ENCODE assay signal across 10 mouse cellular contexts in genomic region chr7:89903442-89904343, GRCm38 (mm10). TPM values are rescaled to one million over a fixed set of nuclear protein-coding genes. Genes with fewer than 3 reads are reported as not detected.
DNase-seq lines count a peak whose midpoint lies in the region; ATAC-seq and TF ChIP-seq lines count a peak whose summit lies in the region.
"Had no signal": no experiment of that assay in that cellular context is flagged by ENCODE, and none has a peak within 500 bp of the region (broad histone marks: within the 10 kb centered on the region; RNA-seq: fewer than 3 reads in every experiment).

Gene Ccdc81, minus strand, starts transcription at chr7:89903629.

- H3K4me3 ChIP-seq in ES-E14 (ENCODE audit: insufficient read depth in 1 of 2, low read depth in 1 of 2, low read length in 2 of 2, poor library complexity in 1 of 2, severe bottlenecking in 1 of 2): no peak within 1 kb of the TSS
- H3K4me3 ChIP-seq in forebrain, embryonic 15.5 days: no peak within 1 kb of the TSS
- peak within 1 kb of the TSS; percentile 39 for H3K4me3 ChIP-seq in midbrain, embryonic 10.5 days
- no peak within 1 kb of the TSS; the same call in 1 of the 2 replicates for H3K4me3 ChIP-seq in layer of hippocampus, adult 2 months

- no peak for TF ChIP-seq CTCF in layer of hippocampus, adult 2 months (conservative IDR thresholded peaks at IDR 0.05)

- in situ Hi-C loops in ES-E14 (cut with MboI; ENCODE audit: low sequenced_read_pairs in 2 of 2, unreplicated experiment in 2 of 2): no loop called here

- peak; percentile 82 for ATAC-seq in forebrain, embryonic 15.5 days (replicated peaks)

- peak within 1 kb of the TSS; percentile 28 for H3K4me2 ChIP-seq in forebrain, embryonic 15.5 days (replicated peaks)

- peaks cover 6% of the 10 kb centered on the region in 2 experiments; a peak in 2 of 4 replicates for H3K4me1 ChIP-seq in ES-E14 (ENCODE audit: control insufficient read depth in 2 of 2, insufficient read depth in 2 of 2, low read length in 2 of 2, poor library complexity in 1 of 2)
- no peaks in the 10 kb centered on the region for H3K4me1 ChIP-seq in forebrain, embryonic 15.5 days
- H3K4me1 ChIP-seq in midbrain, embryonic 10.5 days: peaks cover 13% of the 10 kb centered on the region

- H3K27me3 ChIP-seq in forebrain, embryonic 15.5 days: no peaks in the 10 kb centered on the region
- H3K27me3 ChIP-seq in midbrain, embryonic 10.5 days (ENCODE audit: low read depth, poor library complexity, severe bottlenecking): no peaks in the 10 kb centered on the region

- H3K9ac ChIP-seq in ES-E14 (ENCODE audit: insufficient read depth, low read depth, low read length, poor library complexity, severe bottlenecking): no peak within 1 kb of the TSS
- no peak within 1 kb of the TSS for H3K9ac ChIP-seq in forebrain, embryonic 15.5 days (replicated peaks)

- H3K36me3 ChIP-seq in ES-E14 (ENCODE audit: control insufficient read depth, insufficient read depth, low read length, poor library complexity, severe bottlenecking): no peaks in the 10 kb centered on the region
- H3K36me3 ChIP-seq in forebrain, embryonic 15.5 days: no peaks in the 10 kb centered on the region
- H3K36me3 ChIP-seq in midbrain, embryonic 10.5 days: no peaks in the 10 kb centered on the region

- H3K27ac ChIP-seq in ES-E14 (ENCODE audit: insufficient read depth, low read depth, low read length, poor library complexity, severe bottlenecking): no peak within 1 kb of the TSS
- H3K27ac ChIP-seq in forebrain, embryonic 15.5 days (replicated peaks): no peak within 1 kb of the TSS
- no peak within 1 kb of the TSS for H3K27ac ChIP-seq in midbrain, embryonic 10.5 days (replicated peaks)
- H3K27ac ChIP-seq in layer of hippocampus, adult 2 months: no peak within 1 kb of the TSS

- 29% methylated on average over 22 of the region's 22 CpGs for WGBS in forebrain, embryonic 15.5 days
- WGBS in midbrain, embryonic 10.5 days: 33% methylated on average over 22 of the region's 22 CpGs

- H3K9me3 ChIP-seq in ES-E14 (ENCODE audit: control insufficient read depth, insufficient read depth, low read depth, low read length): no peaks in the 10 kb centered on the region
- H3K9me3 ChIP-seq in forebrain, embryonic 15.5 days: no peaks in the 10 kb centered on the region
- H3K9me3 ChIP-seq in midbrain, embryonic 10.5 days (replicated peaks): no peaks in the 10 kb centered on the region

- intact Hi-C loops in left cerebral cortex, postnatal 4 days (cut with DNase I): no loop called here

- DNase-seq in heart, adult 11 months: peak; percentile 50
- no peak for DNase-seq in heart, adult 18-20 months
- peak; percentile 39 for DNase-seq in ES-E14 (ENCODE audit: low read depth, low spot score)
- peak; percentile 54 for DNase-seq in midbrain, embryonic 10.5 days (ENCODE audit: low spot score)
- DNase-seq in layer of hippocampus, adult 2 months (ENCODE audit: low spot score in 2 of 2): no peak
- no peak for DNase-seq in left cerebral cortex, postnatal 4 days
- DNase-seq in urinary bladder, adult 2 months (ENCODE audit: low spot score): no peak
- DNase-seq: B cell, adult 2 months; layer of hippocampus, adult 9-11 months had no signal

TF ChIP-seq in ES-E14, 5 proteins besides CTCF, POLR2A, EP300 and RAD21:
- TF ChIP-seq HCFC1 (IDR thresholded peaks at IDR 0.05; ENCODE audit: borderline replicate concordance, insufficient read depth, low read length): no peak
- no peak for TF ChIP-seq ZC3H11A (IDR thresholded peaks at IDR 0.05; ENCODE audit: borderline replicate concordance, low read depth, low read length)
TF ChIP-seq in ES-E14: peak in this region for 0.

RNA-seq across cellular contexts. Expression of gene Ccdc81, which starts in this region (rescaled TPM):
- total RNA-seq in heart, adult 18-20 months (2021): not detected
- total RNA-seq in ES-E14 (2012; rRNA removed): 0.11 and 0.13 TPM in 2 replicates
- 0.31 and 0.70 TPM in 2 replicates for polyA plus RNA-seq in forebrain, embryonic 15.5 days (2015; fragmentation: Nextera tagmentation; extraction: Ambion mirVana)
- polyA plus RNA-seq in midbrain, embryonic 10.5 days (2016; fragmentation: Nextera tagmentation; extraction: Ambion mirVana): 0.06 and 0.10 TPM in 2 replicates
- under 1 TPM; 0.56 to 0.90 TPM for total RNA-seq in layer of hippocampus, adult 2 months (2021)
- under 1 TPM; 0.40 to 0.56 TPM for total RNA-seq in left cerebral cortex, postnatal 4 days (2021)
- polyA plus RNA-seq in urinary bladder, adult 2 months (2012; rRNA removed): 0.04 and 0.12 TPM in 2 replicates

Comparison
In these comparisons a context has a peak if more than half of its experiments do, and no peak if none do; other contexts are left out.
1. Peak in DNase-seq in ES-E14; RNA of the gene not detected or under 1 TPM.
2. Peak in ATAC-seq and H3K4me2 ChIP-seq in forebrain, embryonic 15.5 days; RNA of the gene not detected or under 1 TPM.
3. Peak in DNase-seq and H3K4me3 ChIP-seq in midbrain, embryonic 10.5 days; RNA of the gene not detected or under 1 TPM.